13 mouse cellular contexts compared by ENCODE assay signal in genomic region chr4:83987846-83988245, GRCm38 (mm10).
DNase-seq lines count a peak whose midpoint lies in the region; ATAC-seq and TF ChIP-seq lines count a peak whose summit lies in the region.
"Had no signal": no experiment of that assay in that cellular context is flagged by ENCODE, and none has a peak within 500 bp of the region (broad histone marks: within the 10 kb centered on the region; RNA-seq: fewer than 3 reads in every experiment).

No protein-coding gene starts in this region.

- TF ChIP-seq CTCF in forebrain, postnatal 0 days (IDR thresholded peaks at IDR 0.05; ENCODE audit: low read depth): no peak

- no peak for ATAC-seq in forebrain, postnatal 0 days
- no peak for ATAC-seq in kidney, embryonic 16.5 days (ENCODE audit: low FRiP score, low TSS enrichment)
- ATAC-seq in embryonic facial prominence, embryonic 15.5 days (ENCODE audit: insufficient number of reproducible peaks, low FRiP score, low TSS enrichment, low read depth): no peak
- no peak for ATAC-seq in limb, embryonic 15.5 days (ENCODE audit: insufficient number of reproducible peaks, low FRiP score, low TSS enrichment, low read depth)

- H3K9me3 ChIP-seq in forebrain, embryonic 10.5 days: 0 out of 2 replicates have a peak, but pooled peaks cover 3% of the 10 kb centered on the region
- H3K9me3 ChIP-seq in forebrain, postnatal 0 days (ENCODE audit: low read length): no peaks in the 10 kb centered on the region
- H3K9me3 ChIP-seq in kidney, embryonic 16.5 days (ENCODE audit: low read length): no peaks in the 10 kb centered on the region
- no peaks in the 10 kb centered on the region for H3K9me3 ChIP-seq in embryonic facial prominence, embryonic 15.5 days (replicated peaks)
- H3K9me3 ChIP-seq in limb, embryonic 15.5 days: no peaks in the 10 kb centered on the region

- no peak overlapping the region for H3K4me2 ChIP-seq in forebrain, postnatal 0 days (ENCODE audit: low read depth)
- no peak overlapping the region; the same call in 1 of the 2 replicates for H3K4me2 ChIP-seq in kidney, embryonic 16.5 days (replicated peaks; ENCODE audit: low read depth, low read length)
- 0 out of 2 replicates have a peak overlapping the region, but pooled peaks have one; percentile 2 for H3K4me2 ChIP-seq in embryonic facial prominence, embryonic 15.5 days (replicated peaks)
- H3K4me2 ChIP-seq in limb, embryonic 15.5 days: no peak overlapping the region

- no peak overlapping the region for H3K4me3 ChIP-seq in forebrain, embryonic 10.5 days
- no peak overlapping the region for H3K4me3 ChIP-seq in forebrain, postnatal 0 days (ENCODE audit: low read depth, low read length)
- no peak overlapping the region for H3K4me3 ChIP-seq in kidney, embryonic 16.5 days (ENCODE audit: low read length)
- no peak overlapping the region for H3K4me3 ChIP-seq in embryonic facial prominence, embryonic 15.5 days (replicated peaks)
- no peak overlapping the region for H3K4me3 ChIP-seq in limb, embryonic 15.5 days

- no peaks in the 10 kb centered on the region for H3K27me3 ChIP-seq in forebrain, embryonic 10.5 days (ENCODE audit: poor library complexity, severe bottlenecking)
- no peaks in the 10 kb centered on the region for H3K27me3 ChIP-seq in forebrain, postnatal 0 days (ENCODE audit: insufficient read depth, low read length)
- H3K27me3 ChIP-seq in kidney, embryonic 16.5 days (ENCODE audit: insufficient read depth, low read length): no peaks in the 10 kb centered on the region
- no peaks in the 10 kb centered on the region for H3K27me3 ChIP-seq in embryonic facial prominence, embryonic 15.5 days
- no peaks in the 10 kb centered on the region for H3K27me3 ChIP-seq in limb, embryonic 15.5 days

- no peaks in the 10 kb centered on the region for H3K36me3 ChIP-seq in forebrain, embryonic 10.5 days (replicated peaks)
- no peaks in the 10 kb centered on the region for H3K36me3 ChIP-seq in forebrain, postnatal 0 days (ENCODE audit: insufficient read depth)
- H3K36me3 ChIP-seq in kidney, embryonic 16.5 days (ENCODE audit: insufficient read depth, low read length): no peaks in the 10 kb centered on the region
- H3K36me3 ChIP-seq in embryonic facial prominence, embryonic 15.5 days: no peaks in the 10 kb centered on the region
- H3K36me3 ChIP-seq in limb, embryonic 15.5 days: no peaks in the 10 kb centered on the region

- peaks cover 45% of the 10 kb centered on the region for H3K4me1 ChIP-seq in forebrain, embryonic 10.5 days
- peaks cover 4% of the 10 kb centered on the region; the same call in 1 of the 2 replicates for H3K4me1 ChIP-seq in forebrain, postnatal 0 days (ENCODE audit: insufficient read depth)
- H3K4me1 ChIP-seq in kidney, embryonic 16.5 days (ENCODE audit: insufficient read depth, low read length): peaks cover 43% of the 10 kb centered on the region
- H3K4me1 ChIP-seq in embryonic facial prominence, embryonic 15.5 days: peaks cover 46% of the 10 kb centered on the region
- H3K4me1 ChIP-seq in limb, embryonic 15.5 days: peaks cover 51% of the 10 kb centered on the region

- DNase-seq in forebrain, embryonic 10.5 days (ENCODE audit: extremely low spot score, low spot score): no peak
- no peak for DNase-seq in forebrain, postnatal 0 days
- DNase-seq in kidney, postnatal 14 days: no peak
- DNase-seq in right cerebral cortex, adult 18-20 months: no peak
- no peak for DNase-seq in adrenal gland, postnatal 4 days (ENCODE audit: low spot score in 2 of 2)
- DNase-seq: adrenal gland, postnatal 10 days; gastrocnemius, postnatal 14 days; heart, postnatal 14 days; kidney, adult 18-20 months; lung, adult 18-20 months had no signal

- peak overlapping the region; percentile 65; the same call in 1 of the 2 replicates for H3K27ac ChIP-seq in forebrain, embryonic 10.5 days
- H3K27ac ChIP-seq in forebrain, postnatal 0 days (ENCODE audit: low read depth, low read length): no peak overlapping the region
- H3K27ac ChIP-seq in kidney, embryonic 16.5 days (ENCODE audit: low read length): peak overlapping the region; percentile 65
- H3K27ac ChIP-seq in embryonic facial prominence, embryonic 15.5 days (replicated peaks): peak overlapping the region; percentile 71
- peak overlapping the region; percentile 87 for H3K27ac ChIP-seq in limb, embryonic 15.5 days

- WGBS in forebrain, embryonic 10.5 days: 61% methylated on average over 12 of the region's 12 CpGs
- 54% methylated on average over 12 of the region's 12 CpGs for WGBS in forebrain, postnatal 0 days
- WGBS in kidney, embryonic 16.5 days: 42% methylated on average over 10 of the region's 12 CpGs
- 39% methylated on average over 11 of the region's 12 CpGs for WGBS in embryonic facial prominence, embryonic 15.5 days
- WGBS in limb, embryonic 15.5 days: 35% methylated on average over 12 of the region's 12 CpGs

- no peak overlapping the region for H3K9ac ChIP-seq in forebrain, postnatal 0 days
- no peak overlapping the region for H3K9ac ChIP-seq in kidney, embryonic 16.5 days (replicated peaks; ENCODE audit: low read length)
- no peak overlapping the region for H3K9ac ChIP-seq in embryonic facial prominence, embryonic 15.5 days
- no peak overlapping the region for H3K9ac ChIP-seq in limb, embryonic 15.5 days
